ENCODE assay signal across 23 mouse cellular contexts in the genomic region with DNA sequence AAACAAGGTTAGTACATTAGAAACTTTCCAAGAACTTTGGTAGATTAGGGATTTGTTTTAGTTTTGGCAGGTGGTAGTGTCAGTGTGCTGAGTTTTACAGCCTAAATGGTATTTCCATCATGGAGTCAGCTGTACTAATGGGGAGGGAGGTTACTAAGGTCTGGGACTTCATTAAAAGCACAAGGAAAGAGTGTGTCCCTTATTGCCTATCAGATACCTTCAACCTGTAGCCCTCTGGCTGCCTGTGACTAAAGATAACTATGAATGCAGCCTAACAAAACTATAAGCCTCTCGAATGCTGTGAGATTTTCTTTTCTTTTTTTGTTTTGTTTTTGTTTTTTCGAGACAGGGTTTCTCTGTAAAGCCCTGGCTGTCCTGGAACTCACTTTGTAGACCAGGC. TPM values are rescaled to one million over a fixed set of nuclear protein-coding genes. Genes with fewer than 3 reads are reported as not detected.
"Had no signal": no experiment of that assay in that cellular context is flagged by ENCODE, and none has a peak within 500 bp of the region (broad histone marks: within the 10 kb centered on the region; RNA-seq: fewer than 3 reads in every experiment).

No protein-coding gene starts in this region.

- H3K4me1 ChIP-seq: lung, embryonic 15.5 days; midbrain, embryonic 13.5 days; midbrain, embryonic 15.5 days; neural tube, embryonic 12.5 days; stomach, embryonic 15.5 days had no signal

- DNase-seq: lung, adult 2 months; lung, postnatal 10 days; right cerebral cortex, postnatal 14 days; thymus, adult 2 months; thymus, postnatal 25 days; thymus, postnatal 4 days had no signal

- H3K4me2 ChIP-seq: lung, embryonic 15.5 days; midbrain, embryonic 11.5 days; midbrain, embryonic 13.5 days; midbrain, embryonic 15.5 days; neural tube, embryonic 12.5 days; stomach, embryonic 15.5 days had no signal

- H3K9me3 ChIP-seq: lung, embryonic 15.5 days; midbrain, embryonic 13.5 days; midbrain, embryonic 15.5 days; neural tube, embryonic 12.5 days; stomach, embryonic 15.5 days had no signal

- H3K4me3 ChIP-seq: lung, embryonic 15.5 days; midbrain, embryonic 13.5 days; midbrain, embryonic 15.5 days; neural tube, embryonic 12.5 days; stomach, embryonic 15.5 days had no signal

- H3K9ac ChIP-seq: liver, embryonic 14.5 days; lung, embryonic 15.5 days; midbrain, embryonic 13.5 days; midbrain, embryonic 15.5 days; neural tube, embryonic 12.5 days; stomach, embryonic 15.5 days had no signal

- H3K36me3 ChIP-seq: midbrain, embryonic 15.5 days had no signal

- ATAC-seq: midbrain, embryonic 13.5 days; midbrain, embryonic 15.5 days had no signal

- H3K27me3 ChIP-seq: lung, embryonic 15.5 days; midbrain, embryonic 13.5 days; midbrain, embryonic 15.5 days; neural tube, embryonic 12.5 days; stomach, embryonic 15.5 days had no signal

- H3K27ac ChIP-seq: liver, embryonic 14.5 days; lung, embryonic 15.5 days; macrophage; midbrain, embryonic 13.5 days; midbrain, embryonic 15.5 days; neural tube, embryonic 12.5 days; stomach, embryonic 15.5 days; stomach, postnatal 0 days had no signal

RNA-seq across cellular contexts. Expression of gene Gm38100, which starts 8.9 kb away (rescaled TPM):
- total RNA-seq: megakaryocyte, adult 5-6 weeks; midbrain, postnatal 0 days; monocyte, adult 5-6 weeks; neutrophil, adult 5-6 weeks had no signal
- polyA plus RNA-seq: liver, embryonic 14.5 days; liver, embryonic 16.5 days; lung, adult 2 months; lung, embryonic 15.5 days; macrophage; midbrain, embryonic 11.5 days; midbrain, embryonic 15.5 days; neural tube, embryonic 12.5 days; neural tube, embryonic 14.5 days; spleen, adult 2 months; stomach, postnatal 0 days; urinary bladder, adult 2 months had no signal
